Mouse (Mus musculus): ENCODE data around the gene Fsip1. TPM values are rescaled to one million over a fixed set of nuclear protein-coding genes. Genes with fewer than 3 reads are reported as not detected.

Gene Fsip1
- polyA plus RNA-seq, 2 experiments = 0.06 to 0.08 TPM

DNA sequence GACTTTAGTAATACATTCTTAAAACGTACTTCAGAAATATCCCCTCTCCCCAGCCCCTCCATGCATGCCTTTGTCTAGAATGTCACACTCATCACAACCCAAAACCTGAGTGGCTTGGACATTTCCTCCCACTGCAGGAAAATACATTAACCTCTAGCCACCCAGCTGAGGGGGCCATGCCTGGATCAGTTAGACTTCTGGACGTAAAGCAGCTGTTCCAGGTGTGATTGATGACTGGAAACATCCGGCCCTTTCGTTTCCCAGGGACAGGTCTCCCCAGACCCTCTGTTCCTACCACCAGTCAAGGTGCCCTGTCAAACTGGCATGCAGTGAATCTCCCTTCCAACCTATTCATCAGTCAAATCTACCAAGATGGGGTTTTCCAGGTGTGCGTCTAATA lies 94.3 kb downstream of the Fsip1 start:
- no peaks in the 10 kb centered on the region for H3K36me3 ChIP-seq (replicated peaks; ENCODE audit: control insufficient read depth, insufficient read depth, low read depth)
- H3K9me3 ChIP-seq (ENCODE audit: control insufficient read depth, low read length) = no peaks in the 10 kb centered on the region
- H3K27me3 ChIP-seq (ENCODE audit: control insufficient read depth, insufficient read depth, low read length) = no peaks in the 10 kb centered on the region
- no peak for TF ChIP-seq EP300 (IDR thresholded peaks at IDR 0.05; ENCODE audit: low read depth)
- no peak for TF ChIP-seq CTCF (IDR thresholded peaks at IDR 0.05; ENCODE audit: low read depth)
- H3K4me2 ChIP-seq (ENCODE audit: low read depth) = no peak overlapping the region
- no peak for ATAC-seq (ENCODE audit: insufficient read depth)
- WGBS (ENCODE audit: insufficient replicate concordance) = 53% methylated on average over 5 of the region's 5 CpGs
- no peaks in the 10 kb centered on the region for H3K4me1 ChIP-seq (replicated peaks; ENCODE audit: control insufficient read depth in 2 of 2, insufficient read depth in 2 of 2, low read length in 1 of 2)
- H3K27ac ChIP-seq = no peak overlapping the region
- H3K4me3 ChIP-seq (ENCODE audit: insufficient read depth in 1 of 2, low read depth in 2 of 2, low read length in 2 of 2) = no peak overlapping the region
- H3K9ac ChIP-seq (replicated peaks) = no peak overlapping the region
- DNase-seq (ENCODE audit: low read depth in 3 of 3, low spot score in 3 of 3) = no peak

DNA sequence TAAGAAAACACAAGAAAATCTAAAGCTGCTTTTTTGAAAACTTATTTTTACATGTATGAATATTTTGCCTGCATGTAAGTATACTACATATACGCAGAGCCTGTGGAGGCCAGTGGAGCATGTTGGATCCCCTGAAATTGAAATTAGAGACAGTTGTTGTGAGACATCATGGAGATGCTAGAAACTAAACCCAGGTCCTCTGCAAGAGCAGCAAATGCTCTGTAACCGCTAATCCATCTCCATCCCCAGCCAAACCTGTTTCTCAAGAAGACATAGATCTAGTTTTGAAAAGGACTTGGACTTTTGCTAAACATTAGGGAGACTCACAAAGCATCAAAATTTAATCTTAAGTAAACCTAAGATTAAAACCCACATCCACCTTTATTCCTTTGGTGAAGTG lies 95.8 kb downstream of the Fsip1 start:
- 63% methylated on average over 2 of the region's 2 CpGs for WGBS (ENCODE audit: insufficient replicate concordance)
- no peaks in the 10 kb centered on the region for H3K9me3 ChIP-seq (ENCODE audit: control insufficient read depth, low read length)
- no peaks in the 10 kb centered on the region for H3K4me1 ChIP-seq (replicated peaks; ENCODE audit: control insufficient read depth in 2 of 2, insufficient read depth in 2 of 2, low read length in 1 of 2)
- H3K4me3 ChIP-seq (ENCODE audit: insufficient read depth in 1 of 2, low read depth in 2 of 2, low read length in 2 of 2) = no peak overlapping the region
- no peak for TF ChIP-seq CTCF (IDR thresholded peaks at IDR 0.05; ENCODE audit: low read depth)
- no peak for TF ChIP-seq EP300 (IDR thresholded peaks at IDR 0.05; ENCODE audit: low read depth)
- no peak overlapping the region for H3K4me2 ChIP-seq (ENCODE audit: low read depth)
- H3K27ac ChIP-seq = no peak overlapping the region
- DNase-seq (ENCODE audit: low read depth in 3 of 3, low spot score in 3 of 3) (no peak), ATAC-seq (ENCODE audit: insufficient read depth) (no peak)
- no peaks in the 10 kb centered on the region for H3K36me3 ChIP-seq (replicated peaks; ENCODE audit: control insufficient read depth, insufficient read depth, low read depth)
- H3K27me3 ChIP-seq (ENCODE audit: control insufficient read depth, insufficient read depth, low read length) = no peaks in the 10 kb centered on the region
- no peak overlapping the region for H3K9ac ChIP-seq (replicated peaks)

DNA sequence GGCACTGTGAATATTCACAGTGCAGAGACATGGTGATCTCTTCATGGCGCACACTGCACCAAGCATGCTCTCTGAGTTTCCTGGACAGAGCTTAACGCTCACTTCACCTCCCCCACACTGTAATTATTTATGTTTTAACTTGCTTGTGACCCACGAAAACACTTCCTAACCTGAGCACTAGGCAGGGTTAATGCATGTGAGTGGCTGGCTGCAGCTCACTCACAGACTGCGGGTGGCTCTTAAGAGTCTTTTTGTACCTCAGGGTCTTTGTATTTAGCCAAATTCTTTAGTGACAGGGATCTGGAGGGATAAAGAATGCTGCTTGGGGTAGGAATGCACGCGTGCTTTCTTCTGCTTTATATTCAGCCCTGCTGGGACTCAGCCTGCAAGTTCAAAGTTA lies 96.2 kb downstream of the Fsip1 start:
- Histone ChIP-seq H3K4me2 (ENCODE audit: low read depth) (no peak overlapping the region), H3K36me3 (replicated peaks; ENCODE audit: control insufficient read depth, insufficient read depth, low read depth) (no peaks in the 10 kb centered on the region), H3K4me3 (ENCODE audit: insufficient read depth in 1 of 2, low read depth in 2 of 2, low read length in 2 of 2) (no peak overlapping the region), H3K9me3 (ENCODE audit: control insufficient read depth, low read length) (no peaks in the 10 kb centered on the region), H3K27ac (no peak overlapping the region), H3K9ac (replicated peaks) (no peak overlapping the region), H3K27me3 (ENCODE audit: control insufficient read depth, insufficient read depth, low read length) (no peaks in the 10 kb centered on the region), H3K4me1 (replicated peaks; ENCODE audit: control insufficient read depth in 2 of 2, insufficient read depth in 2 of 2, low read length in 1 of 2) (no peaks in the 10 kb centered on the region)
- no peak for DNase-seq (ENCODE audit: low read depth in 3 of 3, low spot score in 3 of 3)
- ATAC-seq (ENCODE audit: insufficient read depth) = no peak
- WGBS (ENCODE audit: insufficient replicate concordance) = 47% methylated on average over 6 of the region's 6 CpGs
- TF ChIP-seq CTCF (IDR thresholded peaks at IDR 0.05; ENCODE audit: low read depth) (no peak), EP300 (IDR thresholded peaks at IDR 0.05; ENCODE audit: low read depth) (no peak)

DNA sequence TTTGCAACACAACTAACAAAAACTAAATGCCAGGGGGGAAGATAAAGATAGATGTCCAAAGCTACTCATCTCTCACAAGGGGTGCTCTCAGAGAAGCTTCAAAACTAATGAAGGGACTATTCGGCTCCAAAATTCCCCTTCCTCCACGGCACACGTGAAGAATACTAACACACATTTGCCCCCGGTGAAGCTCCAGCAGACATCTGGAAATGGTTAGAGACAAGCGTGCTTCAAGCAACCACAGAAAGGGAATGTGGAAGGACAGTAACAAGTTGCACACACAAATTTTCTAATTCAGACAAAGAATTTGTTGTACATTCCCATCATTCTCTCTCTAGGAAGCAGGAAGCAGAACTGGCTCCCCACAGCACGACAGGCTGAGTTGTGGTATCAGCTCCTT lies 97.6 kb downstream of the Fsip1 start:
- no peak overlapping the region for H3K27ac ChIP-seq
- TF ChIP-seq CTCF (IDR thresholded peaks at IDR 0.05; ENCODE audit: low read depth) (no peak), EP300 (IDR thresholded peaks at IDR 0.05; ENCODE audit: low read depth) (no peak)
- 58% methylated on average over 6 of the region's 6 CpGs for WGBS (ENCODE audit: insufficient replicate concordance)
- no peaks in the 10 kb centered on the region for H3K4me1 ChIP-seq (replicated peaks; ENCODE audit: control insufficient read depth in 2 of 2, insufficient read depth in 2 of 2, low read length in 1 of 2)
- no peak overlapping the region for H3K4me2 ChIP-seq (ENCODE audit: low read depth)
- DNase-seq (ENCODE audit: low read depth in 3 of 3, low spot score in 3 of 3) = no peak
- no peak overlapping the region for H3K4me3 ChIP-seq (ENCODE audit: insufficient read depth in 1 of 2, low read depth in 2 of 2, low read length in 2 of 2)
- H3K9me3 ChIP-seq (ENCODE audit: control insufficient read depth, low read length) = no peaks in the 10 kb centered on the region
- H3K27me3 ChIP-seq (ENCODE audit: control insufficient read depth, insufficient read depth, low read length) = no peaks in the 10 kb centered on the region
- H3K36me3 ChIP-seq (replicated peaks; ENCODE audit: control insufficient read depth, insufficient read depth, low read depth) = no peaks in the 10 kb centered on the region
- no peak overlapping the region for H3K9ac ChIP-seq (replicated peaks)
- no peak for ATAC-seq (ENCODE audit: insufficient read depth)

DNA sequence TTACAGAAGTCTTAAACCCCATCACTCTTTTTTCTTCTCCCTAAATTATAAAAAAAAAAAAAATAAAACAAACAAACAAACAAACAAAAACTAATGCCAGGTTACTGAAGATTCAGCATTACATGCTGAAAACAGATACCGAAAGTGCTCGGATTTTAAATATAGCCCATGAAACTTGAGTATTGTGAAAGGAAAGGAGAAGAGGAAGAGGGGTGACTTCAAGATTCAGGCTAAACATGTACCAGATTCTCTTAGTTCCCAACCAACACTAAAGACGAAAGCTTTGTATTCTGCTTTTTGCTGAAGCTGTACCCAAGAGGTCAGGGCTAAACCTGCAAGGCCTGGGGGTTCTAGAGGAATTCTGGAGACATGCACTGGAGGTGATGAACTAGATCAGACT lies 98.7 kb downstream of the Fsip1 start:
- no peak overlapping the region for H3K9ac ChIP-seq (replicated peaks)
- 63% methylated on average over 3 of the region's 3 CpGs for WGBS (ENCODE audit: insufficient replicate concordance)

More for the DNA sequence above, 98.7 kb downstream of the Fsip1 start:
- no peak for DNase-seq (ENCODE audit: low read depth in 3 of 3, low spot score in 3 of 3)
- no peak for ATAC-seq (ENCODE audit: insufficient read depth)
- no peak overlapping the region for H3K4me2 ChIP-seq (ENCODE audit: low read depth)
- no peaks in the 10 kb centered on the region for H3K27me3 ChIP-seq (ENCODE audit: control insufficient read depth, insufficient read depth, low read length)
- H3K4me1 ChIP-seq (replicated peaks; ENCODE audit: control insufficient read depth in 2 of 2, insufficient read depth in 2 of 2, low read length in 1 of 2) = no peaks in the 10 kb centered on the region
- H3K27ac ChIP-seq = no peak overlapping the region
- H3K36me3 ChIP-seq (replicated peaks; ENCODE audit: control insufficient read depth, insufficient read depth, low read depth) = no peaks in the 10 kb centered on the region
- TF ChIP-seq EP300 (IDR thresholded peaks at IDR 0.05; ENCODE audit: low read depth) (no peak), CTCF (IDR thresholded peaks at IDR 0.05; ENCODE audit: low read depth) (no peak)
- H3K4me3 ChIP-seq (ENCODE audit: insufficient read depth in 1 of 2, low read depth in 2 of 2, low read length in 2 of 2) = no peak overlapping the region
- H3K9me3 ChIP-seq (ENCODE audit: control insufficient read depth, low read length) = no peaks in the 10 kb centered on the region

Data from liver, embryonic 14.5 days (tissue).